Mouse (Mus musculus) stomach, postnatal 0 days (tissue): ENCODE data around the gene Itga6. TPM values are rescaled to one million over a fixed set of nuclear protein-coding genes. Genes with fewer than 3 reads are reported as not detected.

ENCODE experiments used
- ATAC-seq: fragments of 200-750 bp; cut with Nextera tagmentation; 2 replicates; pipeline ENCODE4 v1.8.0; 2017; ENCODE audit not compliant: low FRiP score, low TSS enrichment
- DNase-seq: peaks from one replicate; pipeline ENCODE4 v3.0.0-alpha.2; 2016; ENCODE audit warnings: low spot score
- H3K27ac ChIP-seq: fragments of 300-500 bp; sonication (generic); replicated peaks from 2 replicates; pipeline ENCODE4 v1.5.1; 2014; ENCODE audit warnings: mild to moderate bottlenecking, control low read depth
- H3K27me3 ChIP-seq: fragments of 300-500 bp; sonication (generic); 2 replicates; pipeline ENCODE4 v1.6.1; 2014; ENCODE audit warnings: low read length; ENCODE audit not compliant: control insufficient read depth, insufficient read depth
- H3K36me3 ChIP-seq: fragments of 300-500 bp; sonication (generic); 2 replicates; pipeline ENCODE4 v1.6.1; 2014; ENCODE audit warnings: low read length, mixed read lengths; ENCODE audit not compliant: control insufficient read depth, insufficient read depth
- H3K4me1 ChIP-seq: fragments of 300-500 bp; sonication (generic); replicated peaks from 2 replicates; pipeline ENCODE4 v1.6.1; 2014; ENCODE audit warnings: antibody characterized with exemption; ENCODE audit not compliant: control insufficient read depth, insufficient read depth
- H3K4me2 ChIP-seq: fragments of 300-500 bp; sonication (generic); replicated peaks from 2 replicates; pipeline ENCODE4 v1.6.1; 2014; ENCODE audit warnings: low read depth, mild to moderate bottlenecking, control low read depth, moderate library complexity
- H3K4me3 ChIP-seq: fragments of 300-500 bp; sonication (generic); 2 replicates; pipeline ENCODE4 v1.5.1; 2014; ENCODE audit warnings: low read depth, low read length, control low read depth
- H3K9ac ChIP-seq: fragments of 300-500 bp; sonication (generic); 2 replicates; pipeline ENCODE4 v1.6.1; 2014; ENCODE audit warnings: mild to moderate bottlenecking, low read length, control low read depth, mixed read lengths
- H3K9me3 ChIP-seq: fragments of 300-500 bp; sonication (generic); 2 replicates; pipeline ENCODE4 v1.6.1; 2016; ENCODE audit warnings: low read length; ENCODE audit not compliant: control insufficient read depth
- CTCF ChIP-seq: IDR thresholded peaks from 2 replicates; pipeline ENCODE4 v1.5.1; 2016; ENCODE audit warnings: antibody characterized with exemption, low read depth, mild to moderate bottlenecking, moderate library complexity
- EP300 ChIP-seq: optimal IDR thresholded peaks from 2 replicates; pipeline ENCODE3; 2016; ENCODE audit warnings: antibody characterized with exemption
- WGBS: fragments of 180-500 bp; shearing (Covaris S2); extraction: QIAGEN DNeasy Blood & Tissue Kit; methylation state at CpG from one replicate; pipeline ENCODE4 v1.1.7; 2014; 5-methylcytosine and 5-hydroxymethylcytosine counted together
- polyA plus RNA-seq: library from polyadenylated mRNA; unstranded; fragments of >200 nt; fragmentation: Nextera tagmentation; extraction: Ambion mirVana; gene quantifications from 2 replicates; pipeline ENCODE4 v1.2.1, GENCODE M21; 2015

Itga6 gene
- polyA plus RNA-seq, 1 experiment from 2014 or later: 51.9 TPM

DNA sequence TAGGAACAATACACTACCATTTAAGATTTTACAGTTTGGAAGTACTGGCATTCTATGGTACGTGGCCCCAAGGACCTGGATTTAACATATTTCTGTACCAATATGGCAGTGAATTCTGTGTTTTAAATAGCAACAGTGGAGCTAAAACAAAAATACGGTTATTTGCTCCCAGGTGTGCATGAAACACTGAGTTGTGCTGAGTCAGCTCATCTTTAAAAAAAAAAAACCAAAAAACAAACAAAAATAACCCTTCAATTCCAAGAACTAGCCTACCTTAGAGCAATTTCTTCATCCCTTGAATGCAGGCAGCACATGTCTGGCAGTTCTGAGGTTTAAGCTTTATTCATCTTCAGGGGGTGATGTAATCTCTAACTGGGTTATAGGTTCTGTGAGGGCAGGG is 45.8 kb downstream of the Itga6 start:
- WGBS: 79% methylated on average over 2 of the region's 2 CpGs
- no peak overlapping the region for H3K9ac ChIP-seq
- no peaks in the 10 kb centered on the region for H3K9me3 ChIP-seq
- H3K36me3 ChIP-seq: no peaks in the 10 kb centered on the region
- no peaks in the 10 kb centered on the region; the same call in 1 of the 2 replicates for H3K4me1 ChIP-seq
- H3K4me3 ChIP-seq: no peak overlapping the region
- no peak for DNase-seq
- H3K27me3 ChIP-seq: no peaks in the 10 kb centered on the region
- ATAC-seq: no peak
- no peak overlapping the region for H3K4me2 ChIP-seq
- no peak overlapping the region for H3K27ac ChIP-seq
- TF ChIP-seq CTCF: no peak
- no peak for TF ChIP-seq EP300

DNA sequence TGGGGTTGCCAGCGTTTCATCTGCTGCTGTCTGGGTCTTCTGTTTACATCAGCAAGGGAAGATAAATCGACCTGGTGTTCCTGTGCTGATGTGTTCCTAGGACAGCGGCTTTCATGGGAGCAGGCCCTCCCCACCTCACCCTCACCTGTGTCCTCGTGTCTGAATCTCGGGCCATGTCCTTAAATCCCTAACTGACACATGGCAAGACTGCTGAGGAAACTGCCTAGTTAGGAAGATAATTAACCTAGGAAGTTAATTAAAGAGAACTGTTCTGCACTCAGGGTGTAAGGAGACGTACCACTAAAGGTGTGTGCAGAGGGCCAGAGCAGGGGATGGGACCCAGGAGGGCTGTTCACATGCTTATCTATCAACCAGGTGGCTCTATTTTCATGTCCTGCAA is 48.7 kb downstream of the Itga6 start:
- no peak overlapping the region for H3K4me3 ChIP-seq
- H3K4me1 ChIP-seq: no peaks in the 10 kb centered on the region; the same call in 1 of the 2 replicates
- TF ChIP-seq EP300 (no peak), CTCF (no peak)
- no peak overlapping the region for H3K9ac ChIP-seq
- WGBS: 36% methylated on average over 6 of the region's 6 CpGs
- no peak for ATAC-seq
- H3K9me3 ChIP-seq: no peaks in the 10 kb centered on the region
- no peak overlapping the region for H3K4me2 ChIP-seq
- DNase-seq: no peak
- H3K36me3 ChIP-seq: no peaks in the 10 kb centered on the region
- 0 out of 2 replicates have a peak overlapping the region, but pooled peaks have one; percentile 8 for H3K27ac ChIP-seq
- H3K27me3 ChIP-seq: no peaks in the 10 kb centered on the region

DNA sequence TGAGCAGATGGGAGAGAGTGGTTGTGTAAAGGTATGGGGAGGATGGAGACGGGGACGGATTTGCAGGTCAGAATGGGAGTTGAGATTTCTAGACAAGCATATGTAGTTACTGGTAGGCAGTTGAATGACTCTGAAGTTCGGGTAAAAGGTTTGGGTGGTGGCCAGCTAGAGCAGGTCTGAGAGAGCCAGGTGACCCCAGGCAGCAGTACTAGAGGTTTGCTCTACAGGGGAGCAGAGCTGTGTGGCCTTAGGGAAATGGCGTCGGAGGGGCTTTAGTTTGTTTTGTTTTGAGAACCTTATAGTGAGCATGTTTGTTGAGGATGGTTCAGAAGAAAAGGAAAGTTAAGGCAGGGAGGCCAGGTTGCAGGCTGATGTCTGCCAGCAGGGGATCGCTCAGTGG is 51.4 kb downstream of the Itga6 start:
- Histone ChIP-seq H3K27ac (no peak overlapping the region), H3K36me3 (no peaks in the 10 kb centered on the region), H3K4me2 (no peak overlapping the region), H3K9me3 (no peaks in the 10 kb centered on the region), H3K4me3 (no peak overlapping the region), H3K4me1 (0 out of 2 replicates have a peak, but pooled peaks cover under 1% of the 10 kb centered on the region), H3K27me3 (no peaks in the 10 kb centered on the region), H3K9ac (no peak overlapping the region)
- 70% methylated on average over 6 of the region's 6 CpGs for WGBS
- no peak for ATAC-seq
- DNase-seq: no peak
- TF ChIP-seq CTCF: no peak
- no peak for TF ChIP-seq EP300

DNA sequence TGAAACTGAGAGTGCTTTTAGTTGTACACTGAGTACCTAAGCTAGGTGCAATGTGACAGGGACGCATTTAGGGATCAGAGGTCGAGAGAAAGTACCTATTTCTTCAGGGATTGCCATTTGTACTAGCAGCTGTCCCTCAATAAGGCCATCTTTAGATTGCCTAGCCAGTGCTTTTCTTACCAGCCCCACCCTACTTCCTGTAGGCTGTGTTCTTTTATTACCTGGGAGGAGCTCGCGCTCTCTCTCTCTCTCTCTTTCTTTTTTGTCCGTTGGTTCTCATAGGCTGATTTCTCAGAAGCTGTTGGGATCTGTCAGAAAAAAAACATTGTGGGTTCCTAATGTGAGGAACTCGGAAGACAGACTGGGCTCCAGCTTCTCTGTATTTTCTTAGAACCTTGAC is 55.4 kb downstream of the Itga6 start:
- Histone ChIP-seq H3K9me3 (no peaks in the 10 kb centered on the region), H3K27ac (peak overlapping the region; percentile 58), H3K9ac (no peak overlapping the region), H3K4me3 (no peak overlapping the region), H3K4me2 (no peak overlapping the region), H3K4me1 (0 out of 2 replicates have a peak, but pooled peaks cover 2% of the 10 kb centered on the region), H3K27me3 (no peaks in the 10 kb centered on the region), H3K36me3 (no peaks in the 10 kb centered on the region)
- no peak for ATAC-seq
- no peak for TF ChIP-seq EP300
- TF ChIP-seq CTCF: no peak
- DNase-seq: no peak
- 55% methylated on average over 6 of the region's 6 CpGs for WGBS

DNA sequence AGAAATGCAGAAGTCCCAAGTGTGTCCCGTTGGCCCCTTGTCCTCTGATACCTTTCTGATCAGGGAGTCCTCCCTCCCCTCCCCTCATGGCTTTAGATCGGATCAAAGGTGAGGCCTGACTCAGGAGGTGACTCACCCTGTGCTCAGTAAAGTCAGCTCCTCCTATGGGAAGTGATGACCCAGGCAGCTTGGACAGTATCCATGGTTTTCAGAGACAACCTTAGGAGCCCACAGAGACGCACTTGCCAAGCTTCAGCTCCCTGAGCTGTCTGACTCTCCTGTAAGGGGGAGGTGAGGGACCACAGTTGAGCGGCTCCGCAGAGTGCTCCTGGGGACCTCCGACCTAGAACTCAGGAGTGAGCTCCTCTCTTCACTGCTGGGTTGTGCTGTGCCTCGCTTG is 56.3 kb downstream of the Itga6 start:
- H3K4me3 ChIP-seq: no peak overlapping the region
- H3K27ac ChIP-seq: peak overlapping the region; percentile 58
- H3K36me3 ChIP-seq: no peaks in the 10 kb centered on the region
- 0 out of 2 replicates have a peak, but pooled peaks cover 2% of the 10 kb centered on the region for H3K4me1 ChIP-seq
- DNase-seq: no peak
- H3K27me3 ChIP-seq: no peaks in the 10 kb centered on the region
- H3K9me3 ChIP-seq: no peaks in the 10 kb centered on the region
- TF ChIP-seq EP300 (no peak), CTCF (no peak)
- no peak overlapping the region for H3K9ac ChIP-seq
- ATAC-seq: peak; percentile 61
- 48% methylated on average over 7 of the region's 7 CpGs for WGBS
- H3K4me2 ChIP-seq: peak overlapping the region; percentile 21

DNA sequence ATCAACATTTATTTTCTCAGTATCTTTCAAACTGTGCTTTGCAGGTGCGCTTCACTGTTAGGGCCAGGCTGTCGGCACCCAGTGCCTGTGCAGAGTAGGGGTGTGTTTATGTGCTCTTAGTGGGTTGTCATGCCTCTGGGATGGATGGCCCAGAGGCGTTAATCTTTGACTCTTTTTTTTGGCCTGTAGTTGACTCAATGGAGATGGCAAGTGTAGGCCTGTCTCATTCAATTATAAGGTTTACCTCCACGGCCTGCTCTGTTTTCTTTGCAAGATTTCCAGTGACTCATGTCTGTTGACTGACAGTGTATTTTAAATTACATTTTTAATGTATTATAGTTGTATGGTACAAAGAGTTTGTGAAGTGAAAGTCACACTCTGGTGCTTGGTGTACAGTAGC is 56.7 kb downstream of the Itga6 start:
- no peak overlapping the region for H3K9ac ChIP-seq
- H3K4me1 ChIP-seq: 0 out of 2 replicates have a peak, but pooled peaks cover 2% of the 10 kb centered on the region
- H3K4me3 ChIP-seq: no peak overlapping the region
- DNase-seq (no peak), ATAC-seq (peak; percentile 5; the same call in 1 of the 2 replicates)
- H3K27ac ChIP-seq: peak overlapping the region; percentile 58
- H3K27me3 ChIP-seq: no peaks in the 10 kb centered on the region
- H3K36me3 ChIP-seq: no peaks in the 10 kb centered on the region
- no peak for TF ChIP-seq EP300
- no peaks in the 10 kb centered on the region for H3K9me3 ChIP-seq
- H3K4me2 ChIP-seq: peak overlapping the region; percentile 20; the same call in 1 of the 2 replicates
- 37% methylated on average over 4 of the region's 4 CpGs for WGBS
